Mouse (Mus musculus) heart, embryonic 15.5 days (tissue): ENCODE data around the gene Kcnq5. TPM values are rescaled to one million over a fixed set of nuclear protein-coding genes. Genes with fewer than 3 reads are reported as not detected.
"Not testable (repeated sequence)": the region's sequence is repeated elsewhere in the genome, so short reads cannot be mapped to it uniquely, and the experiment has no call there.

Source experiments
- ATAC-seq: fragments of 200-750 bp; cut with Nextera tagmentation; replicated peaks from 2 replicates; pipeline ENCODE4 v1.8.0; 2017; ENCODE audit warnings: low read depth, moderate TSS enrichment; ENCODE audit not compliant: insufficient number of reproducible peaks, insufficient read depth, low FRiP score
- H3K27ac ChIP-seq: fragments of 300-500 bp; sonication (generic); 2 replicates; pipeline ENCODE4 v1.5.1; 2015; ENCODE audit warnings: mild to moderate bottlenecking, inconsistent platforms
- H3K27me3 ChIP-seq: fragments of 300-500 bp; sonication (generic); 2 replicates; pipeline ENCODE4 v1.6.1; 2015; ENCODE audit warnings: inconsistent platforms
- H3K36me3 ChIP-seq: fragments of 300-500 bp; sonication (generic); 2 replicates; pipeline ENCODE4 v1.6.1; 2015; ENCODE audit warnings: mild to moderate bottlenecking, inconsistent platforms
- H3K4me1 ChIP-seq: fragments of 300-500 bp; sonication (generic); replicated peaks from 2 replicates; pipeline ENCODE4 v1.6.1; 2015; ENCODE audit warnings: inconsistent platforms
- H3K4me2 ChIP-seq: fragments of 300-500 bp; sonication (generic); 2 replicates; pipeline ENCODE4 v1.6.1; 2015; ENCODE audit warnings: inconsistent platforms, mild to moderate bottlenecking, moderate library complexity
- H3K4me3 ChIP-seq: fragments of 300-500 bp; sonication (generic); 2 replicates; pipeline ENCODE4 v1.5.1; 2015; ENCODE audit warnings: mild to moderate bottlenecking, inconsistent platforms
- H3K9ac ChIP-seq: fragments of 300-500 bp; sonication (generic); 2 replicates; pipeline ENCODE4 v1.6.1; 2015; ENCODE audit warnings: mild to moderate bottlenecking, inconsistent platforms
- H3K9me3 ChIP-seq: fragments of 300-500 bp; sonication (generic); replicated peaks from 2 replicates; pipeline ENCODE4 v1.6.1; 2016; ENCODE audit warnings: inconsistent platforms
- WGBS: fragments of 180-500 bp; shearing (Covaris S2); methylation state at CpG from one replicate; pipeline ENCODE4 v1.1.7; 2015; ENCODE audit warnings: mixed read lengths; 5-methylcytosine and 5-hydroxymethylcytosine counted together
- polyA plus RNA-seq: library from polyadenylated mRNA; unstranded; fragments of >200 nt; fragmentation: Nextera tagmentation; extraction: Ambion mirVana; gene quantifications from 2 replicates; pipeline ENCODE4 v1.2.1, GENCODE M21; 2015

Kcnq5 gene
- polyA plus RNA-seq, 1 experiment from 2014 or later, result 3.0 TPM

GRCm38 (mm10) chr1:21622039-21622438, 339.7 kb downstream of the Kcnq5 start:
- no peaks in the 10 kb centered on the region for H3K4me1 ChIP-seq
- 78% methylated on average over 1 of the region's 1 CpGs for WGBS
- no peak for ATAC-seq

DNA sequence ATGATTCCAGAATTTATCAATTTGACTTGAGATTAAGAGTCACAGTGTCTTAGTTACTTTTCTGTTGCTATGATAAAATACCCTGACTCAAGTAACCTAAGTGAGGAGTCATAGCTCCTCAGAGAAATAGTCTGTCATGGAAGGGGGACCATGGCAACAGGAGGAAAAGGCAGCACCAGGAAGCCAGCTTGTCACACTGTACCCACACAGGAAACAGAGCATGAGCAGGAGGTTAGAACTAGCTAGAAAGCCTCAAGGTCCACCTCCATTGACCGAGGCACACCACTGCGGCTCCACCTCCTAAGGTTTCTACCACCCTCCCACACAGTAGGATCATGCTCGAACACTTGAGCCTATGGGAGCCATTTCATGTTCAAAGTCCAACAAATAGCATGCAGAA, 343.0 kb downstream of the Kcnq5 start:
- H3K36me3 ChIP-seq, result no peaks in the 10 kb centered on the region
- H3K4me3 ChIP-seq, result no peak overlapping the region
- 93% methylated on average over 3 of the region's 3 CpGs for WGBS
- no peak overlapping the region for H3K4me2 ChIP-seq
- H3K27me3 ChIP-seq, result no peaks in the 10 kb centered on the region
- H3K4me1 ChIP-seq, result peaks cover 4% of the 10 kb centered on the region
- no peak overlapping the region for H3K27ac ChIP-seq
- no peaks in the 10 kb centered on the region for H3K9me3 ChIP-seq
- no peak for ATAC-seq
- no peak overlapping the region for H3K9ac ChIP-seq

More at GRCm38 (mm10) chr1:21622039-21622438, 339.7 kb downstream of the Kcnq5 start:
- Histone ChIP-seq H3K27ac (no peak overlapping the region), H3K9ac (no peak overlapping the region), H3K36me3 (no peaks in the 10 kb centered on the region), H3K4me2 (no peak overlapping the region), H3K27me3 (no peaks in the 10 kb centered on the region), H3K4me3 (no peak overlapping the region), H3K9me3 (no peaks in the 10 kb centered on the region)

DNA sequence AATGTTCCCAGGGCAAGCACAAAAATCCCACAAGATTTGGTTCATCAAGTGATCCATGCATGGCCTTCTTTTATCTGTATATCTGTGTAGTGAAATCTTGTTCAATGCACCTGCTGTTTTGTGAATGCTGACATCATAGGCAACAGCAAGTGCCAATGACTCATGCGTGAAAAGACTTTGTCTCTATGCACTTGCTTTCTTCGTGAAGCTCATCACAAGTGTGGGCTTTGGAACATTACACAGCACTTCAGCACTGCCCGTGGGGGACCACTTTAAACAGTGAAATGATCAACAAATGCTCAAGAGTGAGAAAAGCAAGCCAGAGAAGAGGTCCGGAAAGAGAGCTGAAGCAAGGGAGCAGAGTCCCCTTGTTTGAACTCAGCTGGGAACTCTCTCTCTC, 345.1 kb downstream of the Kcnq5 start:
- Histone ChIP-seq H3K36me3 (no peaks in the 10 kb centered on the region), H3K4me1 (peaks cover 4% of the 10 kb centered on the region), H3K9ac (no peak overlapping the region), H3K4me3 (no peak overlapping the region), H3K27ac (no peak overlapping the region), H3K27me3 (no peaks in the 10 kb centered on the region), H3K4me2 (no peak overlapping the region), H3K9me3 (no peaks in the 10 kb centered on the region)
- 53% methylated on average over 4 of the region's 4 CpGs for WGBS
- no peak for ATAC-seq

DNA sequence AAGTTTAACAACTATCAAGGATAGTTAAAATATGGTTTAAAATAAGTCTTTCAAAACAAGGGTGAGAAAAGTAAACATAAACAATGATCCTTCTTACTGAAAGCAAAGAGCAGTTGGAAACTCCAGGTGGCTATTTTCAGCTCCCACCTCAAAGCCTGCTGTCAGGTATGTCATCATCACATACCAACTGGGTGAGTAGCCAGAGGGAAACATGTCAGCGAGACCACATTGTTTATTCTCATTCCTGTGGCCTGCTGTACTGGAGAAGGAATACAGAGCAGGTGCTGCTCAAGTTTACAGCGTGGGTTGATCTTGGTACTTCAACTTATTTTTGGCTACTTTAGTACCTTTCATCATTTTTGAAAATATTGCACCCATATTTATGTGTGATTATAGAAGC, 347.8 kb downstream of the Kcnq5 start:
- ATAC-seq, result peak; percentile 72; the same call in 1 of the 2 replicates
- H3K36me3 ChIP-seq, result no peaks in the 10 kb centered on the region
- peaks cover 4% of the 10 kb centered on the region for H3K4me1 ChIP-seq
- no peak overlapping the region for H3K4me3 ChIP-seq
- no peak overlapping the region for H3K9ac ChIP-seq
- no peaks in the 10 kb centered on the region for H3K27me3 ChIP-seq
- no peak overlapping the region for H3K4me2 ChIP-seq
- 29% methylated on average over 2 of the region's 2 CpGs for WGBS
- no peaks in the 10 kb centered on the region for H3K9me3 ChIP-seq
- 0 out of 2 replicates have a peak overlapping the region, but pooled peaks have one; percentile 12 for H3K27ac ChIP-seq

DNA sequence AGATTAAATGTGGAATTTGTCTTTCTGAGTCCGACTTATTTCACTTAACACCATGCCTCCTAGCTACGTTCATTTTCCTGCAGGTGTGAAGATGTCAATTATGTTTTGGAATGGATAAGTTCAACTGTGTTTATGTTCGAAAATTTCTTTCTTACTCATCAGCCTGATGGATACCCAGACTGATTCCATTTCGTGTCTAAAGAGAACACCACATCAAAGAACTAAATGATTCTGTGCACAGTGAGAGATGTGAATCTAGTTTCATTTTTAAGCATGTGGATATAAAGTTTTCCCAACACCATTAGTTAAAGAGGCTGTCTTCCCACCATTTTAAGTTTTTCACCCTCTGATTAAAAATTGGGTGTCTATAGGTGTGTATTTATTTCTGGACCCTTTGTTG, 357.7 kb downstream of the Kcnq5 start:
- Histone ChIP-seq H3K27ac (no peak overlapping the region), H3K36me3 (no peaks in the 10 kb centered on the region), H3K27me3 (no peaks in the 10 kb centered on the region), H3K9ac (no peak overlapping the region), H3K9me3 (no peaks in the 10 kb centered on the region), H3K4me1 (no peaks in the 10 kb centered on the region), H3K4me2 (no peak overlapping the region), H3K4me3 (no peak overlapping the region)
- WGBS, result 64% methylated on average over 4 of the region's 4 CpGs
- no peak for ATAC-seq

- H3K4me1 ChIP-seq, result no peaks in the 10 kb centered on the region
- no peak overlapping the region for H3K4me2 ChIP-seq
- H3K4me3 ChIP-seq, result no peak overlapping the region
- H3K9me3 ChIP-seq, result no peaks in the 10 kb centered on the region
- no peak overlapping the region for H3K27ac ChIP-seq
- ATAC-seq, result no peak
- H3K36me3 ChIP-seq, result no peaks in the 10 kb centered on the region
- no peak overlapping the region for H3K9ac ChIP-seq
- no peaks in the 10 kb centered on the region for H3K27me3 ChIP-seq
These were observed 359.2 kb downstream of the Kcnq5 start for GRCm38 (mm10) chr1:21602567-21602966.

GRCm38 (mm10) chr1:21600606-21601005, 361.1 kb downstream of the Kcnq5 start:
- H3K4me1 ChIP-seq, result no peaks in the 10 kb centered on the region
- no peaks in the 10 kb centered on the region for H3K36me3 ChIP-seq
- H3K4me2 ChIP-seq, result no peak overlapping the region
- no peaks in the 10 kb centered on the region for H3K9me3 ChIP-seq
- no peak overlapping the region for H3K27ac ChIP-seq
- no peak overlapping the region for H3K4me3 ChIP-seq
- no peak overlapping the region for H3K9ac ChIP-seq
- no peak for ATAC-seq
- no peaks in the 10 kb centered on the region for H3K27me3 ChIP-seq
- 76% methylated on average over 4 of the region's 4 CpGs for WGBS

- 67% methylated on average over 4 of the region's 4 CpGs for WGBS
- no peak overlapping the region for H3K4me2 ChIP-seq
- H3K9ac ChIP-seq, result no peak overlapping the region
These were observed 367.9 kb downstream of the Kcnq5 start for GRCm38 (mm10) chr1:21593872-21594271.

DNA sequence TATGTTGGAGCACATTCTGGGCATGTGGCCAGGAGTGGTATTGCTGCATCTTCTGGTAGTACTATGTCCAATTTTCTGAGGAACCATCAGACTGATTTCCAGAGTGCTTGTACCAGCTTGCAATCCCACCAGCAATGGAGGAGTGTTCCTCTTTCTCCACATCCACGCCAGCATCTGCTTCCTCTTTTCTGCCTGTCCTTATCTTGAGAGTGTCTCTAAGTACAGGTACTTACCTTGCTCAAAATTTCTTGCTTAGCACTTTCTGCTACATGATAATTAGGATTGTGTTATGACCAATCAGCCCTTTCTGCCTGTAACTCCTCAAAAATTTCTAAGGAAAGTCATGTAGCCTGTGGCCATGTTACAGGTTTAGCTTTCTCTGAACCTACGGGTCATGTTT, 394.3 kb downstream of the Kcnq5 start:
- H3K36me3 ChIP-seq, H3K27ac ChIP-seq, H3K9ac ChIP-seq, H3K4me3 ChIP-seq, H3K4me1 ChIP-seq, H3K27me3 ChIP-seq, ATAC-seq, H3K9me3 ChIP-seq, H3K4me2 ChIP-seq: not testable (repeated sequence)
- WGBS, result 87% methylated on average over 2 of the region's 2 CpGs

More at GRCm38 (mm10) chr1:21593872-21594271, 367.9 kb downstream of the Kcnq5 start:
- H3K4me3 ChIP-seq, result no peak overlapping the region
- no peaks in the 10 kb centered on the region for H3K36me3 ChIP-seq
- H3K4me1 ChIP-seq, result no peaks in the 10 kb centered on the region
- H3K9me3 ChIP-seq, result no peaks in the 10 kb centered on the region
- no peak for ATAC-seq
- H3K27me3 ChIP-seq, result no peaks in the 10 kb centered on the region
- no peak overlapping the region for H3K27ac ChIP-seq

DNA sequence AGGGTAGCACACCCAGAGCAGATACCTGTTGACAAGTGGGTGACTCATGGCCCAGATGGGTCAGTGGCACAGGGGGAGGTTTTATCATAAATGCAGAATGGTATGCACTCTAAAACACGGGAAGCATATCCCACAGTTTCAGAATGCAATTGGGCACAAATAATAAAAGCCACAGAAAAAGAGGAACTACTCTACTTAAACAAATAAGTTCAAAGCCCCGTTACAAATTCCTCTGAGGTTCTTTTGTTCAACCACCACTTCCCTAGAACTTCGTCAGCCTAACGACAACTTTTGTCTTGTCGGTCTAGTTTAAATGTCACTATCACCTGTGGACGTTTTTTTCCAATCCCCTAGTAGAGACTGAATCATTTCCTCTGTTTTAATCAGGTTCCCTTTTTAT, 407.1 kb downstream of the Kcnq5 start:
- Histone ChIP-seq H3K27me3 (no peaks in the 10 kb centered on the region), H3K9ac (no peak overlapping the region), H3K9me3 (no peaks in the 10 kb centered on the region), H3K4me3 (no peak overlapping the region), H3K27ac (no peak overlapping the region), H3K4me2 (no peak overlapping the region), H3K4me1 (no peaks in the 10 kb centered on the region), H3K36me3 (no peaks in the 10 kb centered on the region)
- WGBS, result 60% methylated on average over 6 of the region's 6 CpGs
- ATAC-seq, result no peak

GRCm38 (mm10) chr1:21552715-21553114, 409.0 kb downstream of the Kcnq5 start:
- WGBS, result 74% methylated on average over 2 of the region's 2 CpGs
- Histone ChIP-seq H3K27ac (no peak overlapping the region), H3K4me3 (no peak overlapping the region), H3K36me3 (no peaks in the 10 kb centered on the region), H3K9me3 (no peaks in the 10 kb centered on the region), H3K4me1 (no peaks in the 10 kb centered on the region), H3K9ac (no peak overlapping the region), H3K4me2 (no peak overlapping the region), H3K27me3 (no peaks in the 10 kb centered on the region)
- ATAC-seq, result no peak

- Histone ChIP-seq H3K27me3 (no peaks in the 10 kb centered on the region), H3K36me3 (no peaks in the 10 kb centered on the region), H3K9me3 (no peaks in the 10 kb centered on the region), H3K4me3 (no peak overlapping the region), H3K27ac (no peak overlapping the region), H3K4me1 (no peaks in the 10 kb centered on the region), H3K9ac (no peak overlapping the region), H3K4me2 (no peak overlapping the region)
- ATAC-seq, result no peak
These were observed 417.8 kb downstream of the Kcnq5 start for GRCm38 (mm10) chr1:21543909-21544308.
